Mouse (Mus musculus) MEL (cell line): ENCODE data around the gene Smarcc2.

Experiments
- BHLHE40 ChIP-seq: IDR thresholded peaks from 2 replicates; pipeline ENCODE4 v1.6.1; 2012; ENCODE audit warnings: low read depth, mild to moderate bottlenecking, inconsistent platforms, low read length, improper control_type of control experiment, borderline replicate concordance
- CTCF ChIP-seq, 3 experiments: IDR thresholded peaks in 2 of 3; conservative IDR thresholded peaks in 1 of 3; 2 replicates each; pipeline ENCODE4 v1.5.1; 2011 to 2012; ENCODE audit warnings: low read length in 3 of 3, low read depth in 2 of 3, mild to moderate bottlenecking in 2 of 3, improper control_type of control experiment in 1 of 3, inconsistent platforms in 1 of 3, mixed read lengths in 1 of 3, moderate library complexity in 1 of 3; ENCODE audit not compliant: control insufficient read depth in 1 of 3, insufficient read depth in 1 of 3, poor library complexity in 1 of 3, severe bottlenecking in 1 of 3
- GATA1 ChIP-seq: IDR thresholded peaks from 2 replicates; pipeline ENCODE4 v1.6.1; 2011; ENCODE audit warnings: low read depth, low read length, improper control_type of control experiment
- MAX ChIP-seq: IDR thresholded peaks from 2 replicates; pipeline ENCODE4 v1.6.1; 2011; ENCODE audit warnings: low read length, improper control_type of control experiment
- POLR2A ChIP-seq, 2 experiments: IDR thresholded peaks; 2 replicates each; pipeline ENCODE4 v1.6.1; 2011 to 2012; ENCODE audit warnings: low read length in 2 of 2, mild to moderate bottlenecking in 2 of 2, control low read depth in 1 of 2, improper control_type of control experiment in 1 of 2, low read depth in 1 of 2, moderate library complexity in 1 of 2; ENCODE audit not compliant: control insufficient read depth in 1 of 2, insufficient read depth in 1 of 2, poor library complexity in 1 of 2
- TBP ChIP-seq: IDR thresholded peaks from 2 replicates; pipeline ENCODE4 v1.8.0; 2011; ENCODE audit warnings: low read depth, low read length, improper control_type of control experiment
- ZC3H11A ChIP-seq: IDR thresholded peaks from 2 replicates; pipeline ENCODE4 v1.6.1; 2012; ENCODE audit warnings: low read depth, mild to moderate bottlenecking, inconsistent platforms, low read length, improper control_type of control experiment

- no peak for TF ChIP-seq POLR2A (IDR thresholded peaks at IDR 0.05; ENCODE audit: control insufficient read depth in 1 of 2, insufficient read depth in 1 of 2, low read depth in 1 of 2, low read length in 2 of 2, poor library complexity in 1 of 2)
- TF ChIP-seq TBP = no peak
- TF ChIP-seq ZC3H11A = no peak
- no peak for TF ChIP-seq MAX
- TF ChIP-seq GATA1 = no peak
- no peak for TF ChIP-seq CTCF (IDR thresholded peaks at IDR 0.05 in 2 of 3, conservative IDR thresholded peaks at IDR 0.05 in 1 of 3; ENCODE audit: control insufficient read depth in 1 of 3, insufficient read depth in 1 of 3, low read depth in 2 of 3, low read length in 3 of 3, poor library complexity in 1 of 3, severe bottlenecking in 1 of 3)
- no peak for TF ChIP-seq BHLHE40
Observed at GRCm38 (mm10) chr10:128429052-128429451, 30.0 kb upstream of the Smarcc2 start.
